Mouse (Mus musculus) B cell, adult 67 days (primary cell): Measurements from ENCODE around the gene Sorbs1. TPM values are rescaled to one million over a fixed set of nuclear protein-coding genes. Genes with fewer than 3 reads are reported as not detected.

ENCODE experiments used
- total RNA-seq, 2 experiments: library from RNA; stranded (reverse); gene quantifications; 4 replicates each; pipeline ENCODE4 v1.2.4; 2023

Gene Sorbs1
- 10 to 100 TPM; 10.9 to 13.3 TPM for total RNA-seq

DNA sequence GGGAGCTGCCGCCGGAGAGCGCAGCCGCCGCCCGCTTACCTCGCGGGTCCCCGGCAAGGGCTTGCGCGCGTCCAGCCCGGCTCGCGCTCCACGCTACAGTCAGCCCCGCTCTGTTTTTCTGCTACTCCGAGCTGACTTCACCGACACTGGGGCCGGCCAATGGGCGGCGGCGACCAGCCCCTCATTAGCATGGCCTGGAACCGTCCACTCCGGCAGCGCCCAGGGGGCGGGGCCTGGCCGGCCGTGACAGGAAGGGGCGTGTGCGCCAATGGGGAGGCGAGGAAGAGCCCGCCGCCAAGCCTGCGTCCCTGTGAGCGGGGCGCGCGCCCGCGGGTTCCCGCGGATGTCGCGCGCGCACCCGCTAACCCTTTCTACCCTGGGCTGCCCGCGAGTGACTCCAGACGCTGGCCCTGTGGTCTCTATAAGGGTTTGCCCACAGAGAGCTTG lies at the start of gene Sorbs1:
Gene Sorbs1 (minus strand): TSS at position 148 of the 447 bp plus-strand sequence.

DNA sequence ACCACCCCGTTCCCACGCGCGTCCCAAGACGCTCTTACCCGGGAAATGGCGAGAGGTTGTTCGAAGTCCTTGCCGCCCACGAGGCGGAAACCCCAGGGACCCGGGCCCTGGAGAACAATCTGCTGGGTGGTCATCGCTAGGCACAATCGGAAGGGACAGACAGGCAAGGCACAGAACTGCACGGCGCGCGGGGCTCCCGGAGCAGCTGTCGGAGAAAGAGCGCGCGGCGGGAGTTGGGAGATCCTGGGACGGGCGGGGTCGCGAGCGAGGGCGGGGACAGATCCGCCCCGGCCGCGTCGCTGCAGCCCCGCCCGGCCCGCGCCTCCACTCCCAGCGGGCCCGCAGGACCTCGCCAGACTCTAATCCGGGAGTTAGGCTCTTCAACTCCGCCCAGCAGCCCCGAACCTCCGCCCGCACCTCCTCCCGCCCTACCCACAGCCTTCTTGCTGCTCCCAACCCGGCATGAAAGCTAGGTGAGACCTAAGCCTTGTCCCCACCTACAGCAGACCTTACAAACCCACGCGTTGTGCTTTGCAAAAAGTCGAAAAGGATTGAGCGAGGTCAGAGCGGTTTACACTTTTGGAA lies 242.2 kb downstream of the Sorbs1 start, which contains the start of gene Pdlim1:
Gene Pdlim1 (minus strand): TSS at position 535 of the 585 bp plus-strand sequence.

Other genes starting within 250 kb of the Sorbs1 start
- gene Pdlim1, start 241.9 kb downstream of the Sorbs1 start, total RNA-seq, result 10 to 100 TPM; 26.2 to 32.2 TPM
- gene Aldh18a1, start 74.7 kb upstream of the Sorbs1 start, total RNA-seq, result 10 to 100 TPM; 27.2 to 30.3 TPM
- 10 to 100 TPM; 10.0 to 11.3 TPM for gene Tctn3, start 98.5 kb upstream of the Sorbs1 start, total RNA-seq
- gene Entpd1, start 98.6 kb upstream of the Sorbs1 start, total RNA-seq, result 10 to 100 TPM; 18.6 to 24.1 TPM
- gene Cc2d2b, start 235.0 kb upstream of the Sorbs1 start, total RNA-seq, result 1 to 10 TPM in 1 of 2 experiments, under 1 TPM in 1; 0.70 to 2.2 TPM